Mouse (Mus musculus): ENCODE data around the gene Hoxb8. TPM values are rescaled to one million over a fixed set of nuclear protein-coding genes. Genes with fewer than 3 reads are reported as not detected.

Gene Hoxb8
- polyA plus RNA-seq, 1 experiment from 2014 or later: 0.42 TPM

DNA sequence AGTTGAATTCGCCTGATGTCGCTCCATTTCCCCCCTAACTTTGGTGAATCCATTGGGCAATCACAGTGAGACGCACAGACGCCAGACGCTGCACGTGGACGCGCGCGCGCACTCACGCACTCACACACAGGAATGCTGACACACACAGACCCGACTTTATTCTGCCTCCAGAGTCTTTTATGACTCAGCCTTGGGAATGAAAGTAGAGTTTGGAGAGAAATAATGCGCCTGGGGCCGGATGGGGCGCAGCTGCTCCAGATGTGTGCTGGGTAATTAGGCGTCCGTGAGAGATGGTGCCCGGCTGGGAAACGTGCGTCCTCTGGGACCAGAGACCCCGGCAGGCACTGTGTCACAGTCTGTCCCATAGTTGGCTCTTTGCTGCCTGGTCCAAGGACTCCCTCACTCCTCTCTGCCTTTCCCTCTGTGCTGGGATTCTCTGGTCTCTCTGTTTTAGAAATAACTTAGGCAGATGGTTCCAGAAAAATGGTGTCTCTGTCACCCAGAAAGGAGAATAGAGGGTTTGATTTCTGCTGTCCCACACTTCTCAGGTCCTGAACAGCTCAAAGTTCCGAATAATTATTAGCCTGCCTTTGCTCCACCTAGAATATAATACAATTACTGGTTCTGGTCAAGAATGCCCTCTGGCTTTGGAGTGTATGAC is 21.3 kb upstream of the Hoxb8 start:
- no peak overlapping the region for H3K4me2 ChIP-seq (replicated peaks; ENCODE audit: low read depth)

DNA sequence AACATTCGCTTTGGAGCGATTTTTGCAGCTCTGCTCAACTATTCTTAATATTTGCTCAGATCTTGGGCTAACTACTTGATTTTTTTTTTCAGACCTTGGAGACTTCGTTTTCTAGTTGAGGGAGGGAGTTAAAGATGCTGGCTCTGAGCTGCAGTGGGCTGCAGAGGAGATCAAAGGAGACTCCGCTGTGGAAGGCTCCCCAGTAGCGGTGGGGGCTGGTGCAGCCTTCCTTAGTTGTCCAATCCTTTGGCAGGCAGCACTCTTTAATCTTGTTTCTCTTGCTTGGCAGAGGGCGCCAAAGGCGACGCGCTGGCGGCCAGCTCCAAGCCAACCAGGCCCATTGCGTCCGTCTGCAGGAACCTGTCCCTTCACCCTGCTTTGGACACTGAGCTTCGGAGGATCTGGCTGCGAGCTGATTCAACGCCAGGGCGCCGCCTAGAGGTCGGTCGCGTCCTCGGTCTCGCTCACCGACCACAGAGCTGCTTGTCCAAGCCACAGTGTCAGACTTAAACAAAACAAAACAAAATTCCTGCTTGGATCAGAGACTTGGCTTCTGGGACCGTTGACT is 20.3 kb upstream of the Hoxb8 start:
- WGBS: 2% methylated on average over 24 of the region's 24 CpGs
- no peak for ATAC-seq (ENCODE audit: low FRiP score, low TSS enrichment)

More for the DNA sequence above, 21.3 kb upstream of the Hoxb8 start:
- H3K27ac ChIP-seq (replicated peaks): no peak overlapping the region
- ATAC-seq (ENCODE audit: low FRiP score, low TSS enrichment) (0 out of 2 replicates have a peak, but pooled peaks have one; percentile 30), DNase-seq (ENCODE audit: low spot score) (no peak)
- peaks cover 31% of the 10 kb centered on the region; the same call in 1 of the 2 replicates for H3K27me3 ChIP-seq (ENCODE audit: control insufficient read depth, insufficient read depth, low read length)
- TF ChIP-seq EP300 (optimal IDR thresholded peaks at IDR 0.05) (no peak), CTCF (IDR thresholded peaks at IDR 0.05; ENCODE audit: low read depth) (no peak)
- H3K4me3 ChIP-seq (ENCODE audit: low read depth, low read length): no peak overlapping the region
- H3K4me1 ChIP-seq (replicated peaks; ENCODE audit: control insufficient read depth, insufficient read depth): no peaks in the 10 kb centered on the region
- no peaks in the 10 kb centered on the region for H3K36me3 ChIP-seq (ENCODE audit: control insufficient read depth, insufficient read depth, low read length)
- H3K9me3 ChIP-seq (ENCODE audit: control insufficient read depth, low read length): no peaks in the 10 kb centered on the region
- 2% methylated on average over 23 of the region's 23 CpGs for WGBS
- no peak overlapping the region for H3K9ac ChIP-seq (ENCODE audit: low read length)

DNA sequence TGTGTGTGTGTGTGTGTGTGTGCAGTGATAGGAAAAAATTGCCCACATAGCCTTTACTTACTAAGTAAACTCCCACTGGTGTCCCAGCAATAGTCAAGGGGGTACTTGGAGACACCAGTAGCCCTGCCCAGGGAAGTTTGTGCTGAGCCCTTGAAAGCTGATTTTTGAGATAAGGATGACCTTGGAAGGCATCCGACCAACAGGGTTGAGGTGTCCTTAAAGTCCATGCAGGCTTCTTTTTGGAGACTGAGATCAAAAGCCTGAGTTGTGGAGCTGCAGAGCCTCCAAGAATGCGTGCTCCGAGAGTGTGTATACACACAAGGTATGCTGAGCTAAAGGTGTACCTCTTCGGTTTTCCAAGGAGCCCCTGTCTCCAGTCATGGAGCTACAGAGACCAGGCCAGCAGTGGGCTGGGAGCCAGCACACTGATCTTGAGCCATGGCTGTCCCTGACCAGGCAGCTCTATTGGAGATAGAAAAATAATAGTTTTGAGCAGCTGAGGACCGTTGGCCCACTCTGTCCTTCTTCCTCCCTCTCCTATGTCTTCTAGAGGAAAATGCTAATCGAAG is 19.4 kb upstream of the Hoxb8 start:
- no peak for TF ChIP-seq CTCF (IDR thresholded peaks at IDR 0.05; ENCODE audit: low read depth)
- no peak for TF ChIP-seq EP300 (optimal IDR thresholded peaks at IDR 0.05)
- ATAC-seq (ENCODE audit: low FRiP score, low TSS enrichment) (no peak), DNase-seq (ENCODE audit: low spot score) (no peak)
- H3K4me3 ChIP-seq (ENCODE audit: low read depth, low read length): no peak overlapping the region
- H3K36me3 ChIP-seq (ENCODE audit: control insufficient read depth, insufficient read depth, low read length): no peaks in the 10 kb centered on the region
- H3K9ac ChIP-seq (ENCODE audit: low read length): no peak overlapping the region
- no peaks in the 10 kb centered on the region for H3K4me1 ChIP-seq (replicated peaks; ENCODE audit: control insufficient read depth, insufficient read depth)
- peaks cover 34% of the 10 kb centered on the region; the same call in 1 of the 2 replicates for H3K27me3 ChIP-seq (ENCODE audit: control insufficient read depth, insufficient read depth, low read length)
- no peak overlapping the region for H3K4me2 ChIP-seq (replicated peaks; ENCODE audit: low read depth)
- H3K27ac ChIP-seq (replicated peaks): no peak overlapping the region
- H3K9me3 ChIP-seq (ENCODE audit: control insufficient read depth, low read length): no peaks in the 10 kb centered on the region
- 11% methylated on average over 6 of the region's 6 CpGs for WGBS

More for the DNA sequence above, 20.3 kb upstream of the Hoxb8 start:
- Histone ChIP-seq H3K4me3 (ENCODE audit: low read depth, low read length) (no peak overlapping the region), H3K36me3 (ENCODE audit: control insufficient read depth, insufficient read depth, low read length) (no peaks in the 10 kb centered on the region), H3K27me3 (ENCODE audit: control insufficient read depth, insufficient read depth, low read length) (peaks cover 28% of the 10 kb centered on the region; the same call in 1 of the 2 replicates), H3K27ac (replicated peaks) (no peak overlapping the region), H3K9ac (ENCODE audit: low read length) (no peak overlapping the region), H3K4me2 (replicated peaks; ENCODE audit: low read depth) (no peak overlapping the region), H3K4me1 (replicated peaks; ENCODE audit: control insufficient read depth, insufficient read depth) (no peaks in the 10 kb centered on the region), H3K9me3 (ENCODE audit: control insufficient read depth, low read length) (no peaks in the 10 kb centered on the region)
- no peak for TF ChIP-seq EP300 (optimal IDR thresholded peaks at IDR 0.05)
- TF ChIP-seq CTCF (IDR thresholded peaks at IDR 0.05; ENCODE audit: low read depth): peak; percentile 84
- DNase-seq (ENCODE audit: low spot score): peak; percentile 77

DNA sequence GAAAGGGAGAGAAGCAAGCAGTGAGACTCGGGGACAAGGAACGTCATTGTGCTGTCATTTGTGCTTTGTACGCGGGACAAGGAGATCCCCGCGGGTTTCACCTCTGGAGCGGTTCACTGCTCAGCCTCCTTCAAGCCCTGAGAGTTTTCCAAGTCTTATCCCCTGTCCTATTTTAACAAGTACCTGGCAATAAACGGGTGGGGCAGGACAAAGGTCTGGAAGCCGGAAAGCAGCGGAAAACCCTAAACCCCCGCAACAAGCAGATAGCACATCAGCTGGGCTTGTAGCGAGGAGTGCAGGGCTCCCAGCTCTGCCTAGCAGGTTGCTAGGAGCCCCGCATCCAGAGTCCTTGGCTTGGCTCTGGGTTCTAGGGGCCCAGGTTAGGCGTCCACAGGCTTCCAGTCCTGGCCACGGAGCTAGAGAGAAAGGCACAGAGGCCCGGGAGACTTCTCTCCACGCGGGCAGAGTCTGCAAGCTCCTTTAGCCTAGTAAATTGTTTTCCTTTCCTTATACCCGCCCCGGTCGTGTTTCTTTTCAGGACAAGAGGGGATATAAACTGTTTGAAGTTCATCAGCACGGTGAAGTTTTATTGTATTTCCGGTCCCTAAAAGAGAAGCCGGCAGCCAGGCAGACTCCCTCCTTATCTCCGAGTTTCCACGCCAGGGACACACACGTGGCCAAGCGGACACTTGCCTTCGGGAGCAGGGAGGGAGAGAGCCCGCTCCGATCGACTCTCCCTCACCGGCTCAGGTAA is 17.9 kb upstream of the Hoxb8 start:
- 2% methylated on average over 33 of the region's 33 CpGs for WGBS
- Histone ChIP-seq H3K4me3 (ENCODE audit: low read depth, low read length) (no peak overlapping the region), H3K4me2 (replicated peaks; ENCODE audit: low read depth) (no peak overlapping the region), H3K36me3 (ENCODE audit: control insufficient read depth, insufficient read depth, low read length) (no peaks in the 10 kb centered on the region), H3K4me1 (replicated peaks; ENCODE audit: control insufficient read depth, insufficient read depth) (no peaks in the 10 kb centered on the region), H3K27me3 (ENCODE audit: control insufficient read depth, insufficient read depth, low read length) (peaks cover 38% of the 10 kb centered on the region; the same call in 1 of the 2 replicates), H3K9ac (ENCODE audit: low read length) (no peak overlapping the region), H3K27ac (replicated peaks) (no peak overlapping the region), H3K9me3 (ENCODE audit: control insufficient read depth, low read length) (no peaks in the 10 kb centered on the region)
- ATAC-seq (ENCODE audit: low FRiP score, low TSS enrichment) (no peak), DNase-seq (ENCODE audit: low spot score) (no peak)
- no peak for TF ChIP-seq EP300 (optimal IDR thresholded peaks at IDR 0.05)

DNA sequence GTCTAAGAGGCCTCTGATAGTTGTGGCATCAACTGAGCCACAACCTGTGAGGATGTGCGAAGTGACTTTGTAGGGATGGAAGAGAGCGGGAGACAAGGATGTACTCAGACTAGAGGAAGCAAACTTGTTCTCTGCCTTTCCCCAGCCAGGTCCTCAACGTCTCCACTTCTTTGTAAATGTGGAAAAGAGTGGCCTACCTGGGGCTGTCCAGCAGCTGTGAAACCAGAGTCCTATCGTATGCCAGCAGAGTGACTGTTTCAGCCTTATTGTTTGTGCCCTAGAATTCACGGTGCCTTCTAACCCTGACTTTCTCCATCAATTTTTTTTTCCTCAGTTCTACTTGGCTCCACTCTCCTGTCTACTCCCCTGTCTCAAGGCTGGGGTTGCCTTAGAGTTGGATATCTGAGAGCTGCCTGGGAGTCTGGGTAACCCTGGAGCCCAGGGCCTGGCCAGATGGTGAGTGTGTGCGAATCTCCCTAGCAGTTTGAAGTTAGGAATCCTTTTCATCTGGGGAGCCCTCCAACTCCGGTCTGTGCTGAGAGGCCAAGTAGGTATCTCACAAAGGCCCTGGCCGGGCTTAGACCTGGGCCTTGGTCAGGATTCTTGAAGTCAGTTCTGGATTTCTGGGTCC is 17.2 kb upstream of the Hoxb8 start:
- no peaks in the 10 kb centered on the region for H3K4me1 ChIP-seq (replicated peaks; ENCODE audit: control insufficient read depth, insufficient read depth)
- no peak overlapping the region for H3K4me2 ChIP-seq (replicated peaks; ENCODE audit: low read depth)
- ATAC-seq (ENCODE audit: low FRiP score, low TSS enrichment) (no peak), DNase-seq (ENCODE audit: low spot score) (no peak)
- TF ChIP-seq EP300 (optimal IDR thresholded peaks at IDR 0.05) (no peak), CTCF (IDR thresholded peaks at IDR 0.05; ENCODE audit: low read depth) (no peak)
- WGBS: 14% methylated on average over 8 of the region's 8 CpGs
- H3K27me3 ChIP-seq (ENCODE audit: control insufficient read depth, insufficient read depth, low read length): peaks cover 36% of the 10 kb centered on the region; the same call in 1 of the 2 replicates
- H3K36me3 ChIP-seq (ENCODE audit: control insufficient read depth, insufficient read depth, low read length): no peaks in the 10 kb centered on the region
- no peak overlapping the region for H3K27ac ChIP-seq (replicated peaks)
- no peak overlapping the region for H3K4me3 ChIP-seq (ENCODE audit: low read depth, low read length)
- H3K9ac ChIP-seq (ENCODE audit: low read length): no peak overlapping the region
- no peaks in the 10 kb centered on the region for H3K9me3 ChIP-seq (ENCODE audit: control insufficient read depth, low read length)
